Mouse (Mus musculus) heart, postnatal 0 days (tissue): ENCODE measurements around the gene Cnih2. TPM values are rescaled to one million over a fixed set of nuclear protein-coding genes. Genes with fewer than 3 reads are reported as not detected.

ENCODE experiments used
- ATAC-seq: fragments of 200-750 bp; cut with Nextera tagmentation; 2 replicates; pipeline ENCODE4 v1.8.0; 2017; ENCODE audit warnings: low read depth, moderate number of reproducible peaks, moderate library complexity; ENCODE audit not compliant: insufficient read depth
- DNase-seq: peaks from one replicate; pipeline ENCODE4 v3.0.0-alpha.2; 2016; ENCODE audit warnings: low spot score
- H3K27ac ChIP-seq: fragments of 300-500 bp; sonication (generic); 2 replicates; pipeline ENCODE4 v1.5.1; 2014; ENCODE audit warnings: low read depth, mild to moderate bottlenecking
- H3K27me3 ChIP-seq: fragments of 300-500 bp; sonication (generic); 2 replicates; pipeline ENCODE4 v1.6.1; 2014; ENCODE audit warnings: low read length, mixed read lengths; ENCODE audit not compliant: control insufficient read depth, insufficient read depth
- H3K36me3 ChIP-seq: fragments of 300-500 bp; sonication (generic); replicated peaks from 2 replicates; pipeline ENCODE4 v1.6.1; 2014; ENCODE audit warnings: low read length, mixed read lengths; ENCODE audit not compliant: control insufficient read depth, insufficient read depth
- H3K4me1 ChIP-seq: fragments of 300-500 bp; sonication (generic); 2 replicates; pipeline ENCODE4 v1.6.1; 2014; ENCODE audit warnings: antibody characterized with exemption; ENCODE audit not compliant: control insufficient read depth, insufficient read depth
- H3K4me2 ChIP-seq: fragments of 300-500 bp; sonication (generic); 2 replicates; pipeline ENCODE4 v1.6.1; 2014; ENCODE audit warnings: low read depth, mild to moderate bottlenecking, low read length, moderate library complexity
- H3K4me3 ChIP-seq: fragments of 300-500 bp; sonication (generic); 2 replicates; pipeline ENCODE4 v1.5.1; 2014; ENCODE audit warnings: low read depth, low read length
- H3K9ac ChIP-seq: fragments of 300-500 bp; sonication (generic); replicated peaks from 2 replicates; pipeline ENCODE4 v1.6.1; 2014; ENCODE audit warnings: low read depth, low read length, mixed read lengths
- H3K9me3 ChIP-seq: fragments of 300-500 bp; sonication (generic); replicated peaks from 2 replicates; pipeline ENCODE4 v1.6.1; 2016; ENCODE audit warnings: low read length; ENCODE audit not compliant: control insufficient read depth
- CTCF ChIP-seq: IDR thresholded peaks from 2 replicates; pipeline ENCODE4 v1.5.1; 2016; ENCODE audit warnings: antibody characterized with exemption, control low read depth, low read depth
- EP300 ChIP-seq: IDR thresholded peaks from 2 replicates; pipeline ENCODE4 v1.6.1; 2016; ENCODE audit warnings: antibody characterized with exemption, low read depth
- WGBS: fragments of 180-500 bp; shearing (Covaris S2); extraction: QIAGEN DNeasy Blood & Tissue Kit; methylation state at CpG from one replicate; pipeline ENCODE4 v1.1.7; 2014; 5-methylcytosine and 5-hydroxymethylcytosine counted together
- polyA plus RNA-seq: library from polyadenylated mRNA; unstranded; fragments of >200 nt; fragmentation: Nextera tagmentation; extraction: Ambion mirVana; gene quantifications from 2 replicates; pipeline ENCODE4 v1.2.1, GENCODE M21; 2015
- total RNA-seq: library from RNA; depleted of rRNA; stranded (reverse); fragments of >200 nt; gene quantifications from 2 replicates; pipeline ENCODE4 v1.2.3, GENCODE M21; 2014; ENCODE audit warnings: low replicate concordance

The Cnih2 gene
- total and polyA plus RNA-seq, 2 experiments from 2014 or later = 1.1 TPM; not detected in 1

DNA sequence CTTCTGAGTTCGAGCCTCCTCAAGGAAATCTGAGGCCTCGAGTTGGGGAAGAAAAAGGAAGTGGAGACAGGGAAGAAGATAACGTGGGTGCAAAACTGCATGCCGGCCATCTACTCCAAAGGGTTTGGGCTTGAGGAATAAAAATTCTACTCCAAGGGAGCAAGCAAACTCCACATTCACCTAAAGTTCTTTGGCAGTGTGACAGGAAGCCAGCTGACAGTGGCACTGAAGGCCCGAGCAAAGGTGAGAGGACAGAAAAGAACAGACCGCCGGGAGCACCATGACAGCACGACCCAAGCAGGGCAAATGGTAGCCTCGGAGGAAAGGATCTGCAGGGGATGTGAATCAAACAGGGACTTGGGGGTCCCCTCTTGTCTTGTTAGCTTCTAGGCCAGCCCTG, 7.8 kb upstream of the Cnih2 start:
- no peak for ATAC-seq
- H3K9me3 ChIP-seq = no peaks in the 10 kb centered on the region
- peak overlapping the region; percentile 85 for H3K4me2 ChIP-seq
- H3K27ac ChIP-seq = peak overlapping the region; percentile 95
- 2% methylated on average over 9 of the region's 9 CpGs for WGBS
- H3K27me3 ChIP-seq = no peaks in the 10 kb centered on the region
- peaks cover 66% of the 10 kb centered on the region for H3K36me3 ChIP-seq
- H3K4me3 ChIP-seq = peak overlapping the region; percentile 88
- H3K4me1 ChIP-seq = peaks cover 8% of the 10 kb centered on the region; the same call in 1 of the 2 replicates
- no peak for DNase-seq
- peak overlapping the region; percentile 82 for H3K9ac ChIP-seq
- TF ChIP-seq CTCF (no peak), EP300 (no peak)

DNA sequence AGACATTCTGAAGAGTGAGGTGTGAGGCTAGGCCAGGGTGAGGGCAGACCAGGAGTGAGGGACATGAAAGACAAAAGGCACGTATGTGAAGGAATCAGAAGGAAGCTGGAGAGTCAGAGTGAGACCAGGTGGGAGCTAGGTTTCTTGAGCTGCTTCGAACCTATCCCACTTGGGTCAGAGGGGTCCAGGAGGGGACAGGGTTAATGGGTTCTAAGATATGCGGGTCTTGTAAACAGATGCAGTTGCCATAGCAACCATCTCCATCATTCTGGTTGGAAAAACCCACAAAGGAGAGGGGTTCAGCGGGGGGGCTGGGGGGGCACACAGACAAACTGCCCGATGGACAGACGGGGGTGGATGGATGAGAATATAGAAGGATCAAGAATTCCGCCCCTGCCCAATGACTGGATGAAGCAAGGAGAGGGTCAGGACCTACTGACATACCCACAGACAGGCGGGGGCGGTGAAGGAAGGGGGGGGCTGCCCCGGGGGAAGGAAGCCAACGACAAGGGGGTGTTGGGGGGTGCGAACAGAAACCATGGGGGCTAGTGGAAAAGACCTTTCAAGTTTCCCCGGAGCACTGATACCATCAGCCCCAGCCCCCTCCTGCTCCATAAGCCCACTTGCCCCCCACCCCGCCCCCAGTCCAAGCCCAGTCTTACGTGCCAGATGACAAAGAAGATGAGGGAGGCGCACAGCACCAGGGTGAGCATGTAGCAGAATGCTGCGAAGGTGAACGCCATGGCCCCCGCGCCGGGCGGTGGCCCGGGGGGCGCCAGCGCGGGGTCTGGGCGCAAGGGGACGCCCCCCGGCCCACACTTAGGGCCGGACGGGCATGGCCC, 579 bp downstream of the Cnih2 start:
- H3K4me3 ChIP-seq = peak overlapping the region; percentile 39
- no peak for TF ChIP-seq EP300
- no peak for TF ChIP-seq CTCF
- no peaks in the 10 kb centered on the region for H3K27me3 ChIP-seq
- H3K4me1 ChIP-seq = peaks cover 10% of the 10 kb centered on the region; the same call in 1 of the 2 replicates
- ATAC-seq = no peak
- WGBS = 7% methylated on average over 31 of the region's 31 CpGs
- H3K4me2 ChIP-seq = peak overlapping the region; percentile 77
- DNase-seq = no peak
- peaks cover 37% of the 10 kb centered on the region for H3K36me3 ChIP-seq
- no peaks in the 10 kb centered on the region for H3K9me3 ChIP-seq
- no peak overlapping the region for H3K27ac ChIP-seq
- H3K9ac ChIP-seq = peak overlapping the region; percentile 41; the same call in 1 of the 2 replicates

DNA sequence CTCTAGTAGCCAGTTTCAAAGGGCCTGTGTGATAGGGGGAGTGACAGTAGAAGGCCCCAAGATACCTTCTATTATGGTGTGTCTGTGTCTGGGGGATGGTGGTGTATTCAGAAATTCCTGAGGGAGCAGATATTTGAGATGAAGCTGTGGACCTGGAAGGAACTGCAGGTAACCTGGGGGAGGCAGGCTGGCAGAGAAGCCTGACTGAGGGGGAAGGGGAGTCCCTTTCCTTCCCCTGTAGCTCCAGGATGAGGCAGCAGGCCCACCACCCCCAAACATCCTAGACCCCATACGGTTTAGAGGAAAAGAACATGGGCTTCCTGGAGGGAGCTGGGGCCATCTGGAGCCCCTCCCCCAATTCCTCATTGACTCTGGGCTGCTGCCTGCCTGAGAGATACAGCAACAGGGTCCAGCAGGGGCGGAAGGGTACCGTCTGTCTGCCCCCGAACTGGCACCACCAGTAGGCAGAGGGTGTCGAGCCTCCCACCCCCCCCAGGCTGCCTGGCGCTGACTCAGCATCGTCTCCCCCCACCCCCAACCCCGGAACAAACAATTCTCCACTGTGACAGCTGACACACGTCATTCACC, 2.3 kb downstream of the Cnih2 start:
- DNase-seq (no peak), ATAC-seq (no peak)
- peaks cover 33% of the 10 kb centered on the region for H3K36me3 ChIP-seq
- no peak overlapping the region for H3K9ac ChIP-seq
- 3% methylated on average over 9 of the region's 9 CpGs for WGBS
- H3K4me1 ChIP-seq = peaks cover 10% of the 10 kb centered on the region; the same call in 1 of the 2 replicates
- no peaks in the 10 kb centered on the region for H3K9me3 ChIP-seq
- no peak overlapping the region for H3K4me2 ChIP-seq
- H3K4me3 ChIP-seq = no peak overlapping the region
- TF ChIP-seq CTCF (no peak), EP300 (no peak)
- no peaks in the 10 kb centered on the region for H3K27me3 ChIP-seq
- H3K27ac ChIP-seq = no peak overlapping the region

DNA sequence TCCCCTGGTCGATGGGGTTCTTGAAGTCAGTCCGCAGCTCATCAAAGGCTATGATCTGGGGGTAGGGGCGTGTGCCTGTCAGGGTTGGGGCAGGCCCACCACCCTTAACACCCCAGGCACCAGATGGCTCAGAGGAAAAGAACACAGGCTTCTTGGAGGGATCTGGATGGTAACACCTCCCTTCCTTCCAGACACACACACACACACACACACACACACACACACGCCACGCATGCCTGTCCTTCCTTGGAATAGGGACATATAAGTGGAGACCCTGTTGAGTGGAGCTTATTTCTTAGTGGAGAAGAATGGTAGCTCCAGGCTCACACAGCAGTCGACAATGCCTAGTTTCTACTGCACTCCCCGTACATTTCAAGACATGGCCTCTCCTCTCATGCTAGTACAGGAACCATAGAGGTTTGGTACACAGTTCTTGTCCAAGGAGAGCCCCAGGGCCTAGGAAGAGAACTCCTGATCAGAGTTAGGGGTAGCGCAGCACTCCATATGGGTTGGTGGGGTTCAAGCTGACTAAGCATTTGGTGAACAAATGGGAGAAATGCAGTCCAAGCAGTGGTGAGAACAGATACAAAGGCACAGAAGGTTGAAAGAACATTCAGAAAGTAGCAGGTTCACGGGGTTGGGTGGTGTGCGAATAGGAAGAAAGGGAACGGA, 3.4 kb downstream of the Cnih2 start:
- Histone ChIP-seq H3K9me3 (no peaks in the 10 kb centered on the region), H3K27ac (no peak overlapping the region), H3K4me1 (peaks cover 10% of the 10 kb centered on the region; the same call in 1 of the 2 replicates), H3K4me3 (no peak overlapping the region), H3K27me3 (no peaks in the 10 kb centered on the region), H3K9ac (no peak overlapping the region), H3K36me3 (peaks cover 30% of the 10 kb centered on the region), H3K4me2 (no peak overlapping the region)
- TF ChIP-seq CTCF (no peak), EP300 (no peak)
- ATAC-seq = no peak
- DNase-seq = peak; percentile 3
- WGBS = 40% methylated on average over 11 of the region's 11 CpGs

DNA sequence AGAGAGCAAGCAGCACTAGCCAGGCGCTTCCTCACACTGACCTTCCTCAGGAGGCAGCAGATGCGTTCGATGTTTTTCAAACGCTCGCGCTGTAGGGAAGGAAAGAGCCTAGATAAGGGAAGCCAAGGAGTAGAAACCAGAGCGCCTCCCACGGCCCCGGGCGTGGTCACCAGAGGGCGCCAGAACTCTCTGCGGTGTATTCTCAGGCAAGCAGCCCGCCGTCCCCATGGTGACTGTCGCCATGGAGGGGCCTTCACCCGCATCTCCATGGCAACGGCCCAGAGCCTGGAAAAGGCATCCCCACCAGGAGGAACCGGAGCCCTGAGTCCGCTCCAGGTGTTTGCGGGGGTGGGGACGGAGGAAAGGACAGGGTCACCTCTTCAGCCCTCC, 4.1 kb downstream of the Cnih2 start:
- DNase-seq = peak; percentile 85
- Histone ChIP-seq H3K9ac (no peak overlapping the region), H3K27ac (no peak overlapping the region), H3K4me3 (no peak overlapping the region), H3K4me2 (no peak overlapping the region), H3K27me3 (no peaks in the 10 kb centered on the region), H3K4me1 (peaks cover 13% of the 10 kb centered on the region), H3K9me3 (no peaks in the 10 kb centered on the region), H3K36me3 (peaks cover 24% of the 10 kb centered on the region)
- under 1% methylated on average over 20 of the region's 21 CpGs for WGBS
- TF ChIP-seq EP300 (no peak), CTCF (peak; percentile 84)
- peak; percentile 54 for ATAC-seq
